Mouse (Mus musculus) CD4-positive, CD25-positive, alpha-beta regulatory T cell, adult 9 weeks (primary cell): ENCODE results near the gene Olfr99. TPM values are rescaled to one million over a fixed set of nuclear protein-coding genes. Genes with fewer than 3 reads are reported as not detected.

Experiments
- polyA plus RNA-seq: library from polyadenylated mRNA; unstranded; fragments of 100-300 nt; shearing (Covaris generic); gene quantifications from one replicate; pipeline ENCODE4 v1.2.1, GENCODE M21; 2017

Gene Olfr99
- 3.7 TPM for polyA plus RNA-seq

DNA sequence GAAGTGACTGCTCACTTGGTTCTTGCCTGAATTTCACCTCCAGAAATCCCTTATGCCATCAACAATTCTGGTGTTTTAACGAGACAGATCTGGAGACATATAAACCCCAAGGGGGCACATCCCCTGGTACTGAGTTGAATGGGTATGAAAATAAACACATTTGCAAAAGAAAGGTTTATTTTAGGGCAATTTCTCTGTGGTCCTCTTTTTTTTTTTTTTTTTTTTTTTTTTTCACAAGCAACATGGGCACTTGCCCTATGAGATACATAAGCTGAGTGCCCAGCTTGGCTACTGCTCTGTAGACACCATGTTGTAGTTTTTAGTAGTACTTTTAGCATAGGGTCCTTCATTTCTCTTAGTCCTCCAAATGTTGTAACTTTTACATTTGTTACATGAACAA is at the start of gene Olfr99:
TSS of gene Olfr99 (minus strand) at position 101 of the 400 bp plus-strand sequence.

GRCm38 (mm10) chr17:37316954-37317353 is 33.7 kb upstream of the Olfr99 start, which contains the start of gene Olfr102:
Gene Olfr102 (minus strand): TSS chr17:37317054.

DNA sequence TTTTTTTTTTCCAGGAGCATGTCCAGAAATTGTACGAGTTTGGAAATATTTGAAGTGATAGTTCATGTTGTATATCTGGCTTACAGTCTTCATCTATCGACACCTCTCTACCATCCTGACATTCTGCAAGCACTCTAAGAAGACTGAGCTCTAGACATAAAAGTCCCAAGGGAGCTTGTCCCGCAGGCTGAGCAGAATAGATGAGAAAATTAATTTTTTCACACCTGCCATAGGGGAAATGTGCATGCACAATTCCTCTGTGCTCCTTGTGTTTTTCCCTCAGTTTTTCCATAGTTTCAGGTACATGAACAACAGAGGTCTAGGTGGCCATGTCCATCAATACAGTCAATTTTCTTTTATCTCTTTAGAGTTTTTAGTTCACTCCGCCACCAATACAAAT is 21.0 kb upstream of the Olfr99 start, which contains the start of gene Olfr101:
TSS of gene Olfr101 (minus strand) at position 101 of the 400 bp plus-strand sequence.

GRCm38 (mm10) chr17:37270058-37270701 is 13.1 kb downstream of the Olfr99 start, which contains the start of gene H2-M3:
Gene H2-M3 (plus strand): TSS chr17:37270220.

GRCm38 (mm10) chr17:37263626-37264025 is 19.6 kb downstream of the Olfr99 start, which contains the start of gene Olfr98:
Gene Olfr98 (minus strand): TSS chr17:37263749.

GRCm38 (mm10) chr17:37237230-37237629 is 46.0 kb downstream of the Olfr99 start, which contains the start of gene Olfr97:
Gene Olfr97 (minus strand): TSS chr17:37237330.

Other genes with a start within 250 kb of the Olfr99 start
- gene Gabbr1, start 237.5 kb downstream of the Olfr99 start, polyA plus RNA-seq = 10.5 TPM
- gene Olfr90, start 195.0 kb downstream of the Olfr99 start, polyA plus RNA-seq = 0.09 TPM
- gene Olfr91, start 185.2 kb downstream of the Olfr99 start, polyA plus RNA-seq = not detected
- gene Olfr92, start 163.4 kb downstream of the Olfr99 start, polyA plus RNA-seq = not detected
- gene Olfr93, start 122.0 kb downstream of the Olfr99 start, polyA plus RNA-seq = not detected
- 0.30 TPM for gene Ubd, start 89.6 kb downstream of the Olfr99 start, polyA plus RNA-seq
- gene Olfr94, start 82.5 kb downstream of the Olfr99 start, polyA plus RNA-seq = not detected
- not detected for gene Olfr95, start 70.3 kb downstream of the Olfr99 start, polyA plus RNA-seq
- not detected for gene Olfr96, start 63.3 kb downstream of the Olfr99 start, polyA plus RNA-seq
- gene Olfr97, start 46.1 kb downstream of the Olfr99 start, polyA plus RNA-seq = not detected
- not detected for gene Olfr98, start 19.7 kb downstream of the Olfr99 start, polyA plus RNA-seq
- gene H2-M3, start 13.2 kb downstream of the Olfr99 start, polyA plus RNA-seq = 132 TPM
- not detected for gene Olfr101, start 20.9 kb upstream of the Olfr99 start, polyA plus RNA-seq
- not detected for gene Olfr102, start 33.6 kb upstream of the Olfr99 start, polyA plus RNA-seq
- gene Olfr103, start 56.2 kb upstream of the Olfr99 start, polyA plus RNA-seq = not detected
- gene Olfr104-ps, start 76.1 kb upstream of the Olfr99 start, polyA plus RNA-seq = not detected
- gene Olfr105-ps, start 95.6 kb upstream of the Olfr99 start, polyA plus RNA-seq = 0.07 TPM
- gene Olfr106-ps, start 106.9 kb upstream of the Olfr99 start, polyA plus RNA-seq = not detected
- not detected for gene Olfr107, start 115.8 kb upstream of the Olfr99 start, polyA plus RNA-seq
- gene Olfr108, start 162.0 kb upstream of the Olfr99 start, polyA plus RNA-seq = not detected
- not detected for gene Olfr109, start 175.5 kb upstream of the Olfr99 start, polyA plus RNA-seq
- gene H2-M2, start 200.1 kb upstream of the Olfr99 start, polyA plus RNA-seq = 0.27 TPM
- gene Olfr110, start 209.0 kb upstream of the Olfr99 start, polyA plus RNA-seq = not detected
- gene Olfr111, start 224.6 kb upstream of the Olfr99 start, polyA plus RNA-seq = not detected